Mouse (Mus musculus) embryonic facial prominence, embryonic 15.5 days (tissue): Measurements from ENCODE around the gene Vps53. TPM values are rescaled to one million over a fixed set of nuclear protein-coding genes. Genes with fewer than 3 reads are reported as not detected.
A peak's percentile ranks its signal among the peaks of the same experiment; 100 is the strongest.

Source experiments
- ATAC-seq: fragments of 200-750 bp; cut with Nextera tagmentation; 2 replicates; pipeline ENCODE4 v1.8.0; 2017; ENCODE audit warnings: low read depth, moderate TSS enrichment; ENCODE audit not compliant: insufficient number of reproducible peaks, low FRiP score, low TSS enrichment
- H3K27ac ChIP-seq: fragments of 300-500 bp; sonication (generic); replicated peaks from 2 replicates; pipeline ENCODE4 v1.5.1; 2015; ENCODE audit warnings: mild to moderate bottlenecking, inconsistent platforms
- H3K27me3 ChIP-seq: fragments of 300-500 bp; sonication (generic); 2 replicates; pipeline ENCODE4 v1.6.1; 2015; ENCODE audit warnings: inconsistent platforms
- H3K36me3 ChIP-seq: fragments of 300-500 bp; sonication (generic); 2 replicates; pipeline ENCODE4 v1.6.1; 2015; ENCODE audit warnings: mild to moderate bottlenecking, inconsistent platforms
- H3K4me1 ChIP-seq: fragments of 300-500 bp; sonication (generic); 2 replicates; pipeline ENCODE4 v1.6.1; 2015; ENCODE audit warnings: inconsistent platforms
- H3K4me2 ChIP-seq: fragments of 300-500 bp; sonication (generic); replicated peaks from 2 replicates; pipeline ENCODE4 v1.6.1; 2015; ENCODE audit warnings: mild to moderate bottlenecking, inconsistent platforms
- H3K4me3 ChIP-seq: fragments of 300-500 bp; sonication (generic); replicated peaks from 2 replicates; pipeline ENCODE4 v1.5.1; 2015; ENCODE audit warnings: mild to moderate bottlenecking, inconsistent platforms
- H3K9ac ChIP-seq: fragments of 300-500 bp; sonication (generic); 2 replicates; pipeline ENCODE4 v1.6.1; 2015; ENCODE audit warnings: inconsistent platforms
- H3K9me3 ChIP-seq: fragments of 300-500 bp; sonication (generic); replicated peaks from 2 replicates; pipeline ENCODE4 v1.6.1; 2016; ENCODE audit warnings: inconsistent platforms
- WGBS: fragments of 180-500 bp; shearing (Covaris S2); methylation state at CpG from one replicate; pipeline ENCODE4 v1.1.7; 2015; 5-methylcytosine and 5-hydroxymethylcytosine counted together
- polyA plus RNA-seq: library from polyadenylated mRNA; unstranded; fragments of >200 nt; fragmentation: Nextera tagmentation; extraction: Ambion mirVana; gene quantifications from 2 replicates; pipeline ENCODE4 v1.2.1, GENCODE M21; 2015

The Vps53 gene
- polyA plus RNA-seq, 1 experiment from 2014 or later: 40.3 TPM

- H3K4me3 ChIP-seq: no peak overlapping the region
- peaks cover 18% of the 10 kb centered on the region for H3K4me1 ChIP-seq
- peaks cover 12% of the 10 kb centered on the region; the same call in 1 of the 2 replicates for H3K36me3 ChIP-seq
- no peak for ATAC-seq
- H3K9ac ChIP-seq: no peak overlapping the region
- no peaks in the 10 kb centered on the region for H3K9me3 ChIP-seq
- H3K4me2 ChIP-seq: no peak overlapping the region
- WGBS: 49% methylated on average over 4 of the region's 4 CpGs
- H3K27ac ChIP-seq: peak overlapping the region; percentile 44
- no peaks in the 10 kb centered on the region for H3K27me3 ChIP-seq
Measured at GRCm38 (mm10) chr11:76099193-76099975, 80.1 kb downstream of the Vps53 start.

DNA sequence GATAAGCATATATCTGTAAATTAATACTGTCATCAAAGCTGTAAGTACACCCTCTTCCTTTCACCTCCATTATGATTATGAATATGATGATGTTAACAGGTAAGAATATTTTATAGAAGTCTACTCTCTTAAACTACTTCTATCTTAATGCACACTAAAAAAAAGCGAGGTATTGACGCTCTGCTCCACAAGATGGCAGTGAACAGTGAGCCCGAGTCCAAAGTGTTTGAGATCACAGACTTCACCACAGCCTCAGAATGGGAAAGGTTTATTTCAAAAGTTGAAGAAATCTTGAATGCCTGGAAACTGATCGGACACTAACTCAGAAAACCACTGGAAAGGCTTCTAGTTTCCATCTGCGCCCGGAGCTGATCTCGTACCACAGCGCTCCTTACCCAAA, 85.8 kb downstream of the Vps53 start:
- no peak for ATAC-seq
- Histone ChIP-seq H3K27me3 (no peaks in the 10 kb centered on the region), H3K36me3 (peaks cover 6% of the 10 kb centered on the region; the same call in 1 of the 2 replicates), H3K9ac (no peak overlapping the region), H3K4me3 (no peak overlapping the region), H3K27ac (no peak overlapping the region), H3K9me3 (no peaks in the 10 kb centered on the region), H3K4me2 (no peak overlapping the region), H3K4me1 (no peaks in the 10 kb centered on the region)
- WGBS: 84% methylated on average over 8 of the region's 8 CpGs

DNA sequence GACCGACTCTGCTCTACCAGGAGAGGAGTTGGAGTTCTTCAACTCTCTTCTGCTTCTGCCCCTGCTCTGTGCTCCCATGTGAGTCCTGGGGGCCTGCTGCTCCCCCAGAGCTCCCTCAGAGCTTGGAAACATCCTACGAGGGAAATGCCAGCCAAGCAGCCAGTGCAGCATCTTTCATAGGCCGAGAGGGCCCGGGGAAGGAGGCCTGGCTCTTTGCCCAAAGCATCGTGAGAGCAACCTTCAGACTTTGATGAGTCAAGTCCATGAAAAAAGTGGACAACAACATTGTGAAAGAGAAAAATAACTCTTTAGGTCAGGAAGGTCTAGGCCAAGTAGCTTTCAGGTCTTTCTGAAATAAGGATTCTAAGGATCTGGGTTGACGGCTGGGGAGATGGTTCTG, 89.7 kb downstream of the Vps53 start:
- 82% methylated on average over 6 of the region's 6 CpGs for WGBS
- Histone ChIP-seq H3K27ac (no peak overlapping the region), H3K36me3 (peaks cover 10% of the 10 kb centered on the region; the same call in 1 of the 2 replicates), H3K27me3 (no peaks in the 10 kb centered on the region), H3K9me3 (no peaks in the 10 kb centered on the region), H3K9ac (no peak overlapping the region), H3K4me3 (no peak overlapping the region), H3K4me2 (no peak overlapping the region), H3K4me1 (peaks cover 5% of the 10 kb centered on the region; the same call in 1 of the 2 replicates)
- ATAC-seq: no peak

DNA sequence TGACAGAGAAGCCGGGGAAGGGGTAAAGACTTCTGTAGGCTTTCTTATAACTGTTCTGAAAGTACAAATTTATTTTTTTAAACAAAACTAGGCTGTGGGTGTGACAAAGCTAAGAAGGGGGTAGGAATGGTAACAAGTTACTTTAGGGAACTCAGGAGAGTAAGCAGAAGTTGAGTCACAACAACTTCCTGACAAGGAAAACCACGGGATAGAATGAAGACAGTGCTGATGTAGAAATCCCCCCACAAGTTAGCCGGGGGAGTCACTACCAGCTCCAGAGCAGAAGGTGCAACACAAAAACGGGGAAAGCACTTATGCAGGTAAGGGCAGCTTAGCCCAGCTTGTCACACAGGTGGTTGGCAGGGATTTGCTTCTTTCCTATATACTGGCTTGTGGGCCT, 90.9 kb downstream of the Vps53 start:
- Histone ChIP-seq H3K9ac (no peak overlapping the region), H3K9me3 (no peaks in the 10 kb centered on the region), H3K4me2 (no peak overlapping the region), H3K4me3 (no peak overlapping the region), H3K27ac (no peak overlapping the region), H3K27me3 (no peaks in the 10 kb centered on the region), H3K4me1 (peaks cover 9% of the 10 kb centered on the region; the same call in 1 of the 2 replicates), H3K36me3 (peaks cover 10% of the 10 kb centered on the region; the same call in 1 of the 2 replicates)
- 81% methylated on average over 4 of the region's 4 CpGs for WGBS
- no peak for ATAC-seq

GRCm38 (mm10) chr11:76085898-76086591, 93.4 kb downstream of the Vps53 start:
- no peak for ATAC-seq
- Histone ChIP-seq H3K9me3 (no peaks in the 10 kb centered on the region), H3K9ac (no peak overlapping the region), H3K4me1 (peaks cover 13% of the 10 kb centered on the region; the same call in 1 of the 2 replicates), H3K36me3 (peaks cover 21% of the 10 kb centered on the region; the same call in 1 of the 2 replicates), H3K27me3 (no peaks in the 10 kb centered on the region), H3K27ac (no peak overlapping the region), H3K4me3 (no peak overlapping the region), H3K4me2 (no peak overlapping the region)
- 70% methylated on average over 5 of the region's 5 CpGs for WGBS

- 88% methylated on average over 1 of the region's 1 CpGs for WGBS
- H3K27me3 ChIP-seq: no peaks in the 10 kb centered on the region
- no peak overlapping the region for H3K4me2 ChIP-seq
- no peak overlapping the region for H3K4me3 ChIP-seq
- H3K27ac ChIP-seq: no peak overlapping the region; the same call in 1 of the 2 replicates
- no peak overlapping the region for H3K9ac ChIP-seq
- H3K9me3 ChIP-seq: no peaks in the 10 kb centered on the region
- no peak for ATAC-seq
- peaks cover 13% of the 10 kb centered on the region; the same call in 1 of the 2 replicates for H3K4me1 ChIP-seq
- peaks cover 31% of the 10 kb centered on the region for H3K36me3 ChIP-seq
Measured at GRCm38 (mm10) chr11:76084943-76085342, 94.5 kb downstream of the Vps53 start.

DNA sequence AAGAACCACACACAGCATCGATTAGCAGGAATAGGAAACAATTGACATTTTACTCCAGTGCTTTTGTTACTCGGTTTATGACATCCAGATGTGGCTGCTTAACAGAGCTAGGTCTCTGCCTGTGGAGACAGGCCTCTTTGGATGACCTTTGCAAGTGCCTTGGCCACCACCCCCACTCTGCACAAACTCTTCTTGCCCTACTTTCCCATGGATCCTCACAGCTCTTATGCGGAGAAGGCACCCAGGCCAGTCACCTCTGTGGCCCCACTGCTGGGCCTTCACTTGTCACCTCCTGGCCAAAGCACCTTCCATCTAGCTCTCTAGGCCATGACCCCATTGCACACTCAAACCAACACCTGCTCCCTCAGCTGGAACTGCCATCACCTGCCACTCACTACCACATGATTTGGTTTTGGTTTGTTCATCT, 95.5 kb downstream of the Vps53 start:
- Histone ChIP-seq H3K36me3 (peaks cover 41% of the 10 kb centered on the region), H3K4me3 (no peak overlapping the region), H3K4me2 (no peak overlapping the region), H3K9me3 (no peaks in the 10 kb centered on the region), H3K9ac (no peak overlapping the region), H3K4me1 (peaks cover 13% of the 10 kb centered on the region; the same call in 1 of the 2 replicates), H3K27me3 (no peaks in the 10 kb centered on the region), H3K27ac (no peak overlapping the region)
- WGBS: 42% methylated on average over 3 of the region's 3 CpGs
- ATAC-seq: peak; percentile 62; the same call in 1 of the 2 replicates

DNA sequence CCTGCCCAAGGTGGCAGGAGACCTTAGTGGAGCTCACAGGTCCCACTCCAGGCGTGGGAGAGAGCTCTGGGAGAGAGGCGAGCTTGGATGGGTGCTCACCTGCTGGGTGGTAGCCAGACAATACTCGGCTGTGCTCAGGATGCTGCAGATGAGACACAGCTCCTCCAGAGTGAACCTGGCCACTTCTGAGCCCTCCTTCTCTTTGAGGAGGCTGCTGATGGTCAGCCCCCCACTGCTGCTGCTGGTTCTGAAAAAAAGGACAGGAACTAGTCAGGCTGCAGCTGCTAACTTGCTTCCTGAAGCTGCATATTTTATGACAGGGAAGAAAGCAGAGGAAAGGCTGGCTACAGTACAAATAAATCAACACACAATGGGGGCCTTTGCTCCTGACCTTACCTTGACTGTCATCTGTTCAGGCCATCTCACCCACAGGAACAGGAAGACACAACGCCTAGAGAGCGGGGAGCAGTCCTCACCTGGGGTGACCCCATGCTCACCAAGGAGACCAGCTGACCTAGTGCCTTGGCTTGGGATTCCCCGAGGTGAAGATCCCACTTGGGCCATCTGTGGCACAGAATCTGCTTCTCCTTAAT, 98.3 kb downstream of the Vps53 start:
- Histone ChIP-seq H3K27me3 (no peaks in the 10 kb centered on the region), H3K4me1 (peaks cover 8% of the 10 kb centered on the region; the same call in 1 of the 2 replicates), H3K4me2 (no peak overlapping the region), H3K9me3 (no peaks in the 10 kb centered on the region), H3K27ac (no peak overlapping the region; the same call in 1 of the 2 replicates), H3K36me3 (peaks cover 48% of the 10 kb centered on the region), H3K4me3 (no peak overlapping the region), H3K9ac (no peak overlapping the region)
- WGBS: 87% methylated on average over 6 of the region's 6 CpGs
- ATAC-seq: no peak

- Histone ChIP-seq H3K4me2 (no peak overlapping the region), H3K27me3 (no peaks in the 10 kb centered on the region), H3K27ac (no peak overlapping the region), H3K9me3 (no peaks in the 10 kb centered on the region), H3K4me3 (no peak overlapping the region), H3K9ac (no peak overlapping the region), H3K4me1 (peaks cover 12% of the 10 kb centered on the region; the same call in 1 of the 2 replicates), H3K36me3 (peaks cover 48% of the 10 kb centered on the region)
- ATAC-seq: no peak
- 68% methylated on average over 2 of the region's 2 CpGs for WGBS
Measured at GRCm38 (mm10) chr11:76080293-76080692, 99.2 kb downstream of the Vps53 start.

- H3K4me1 ChIP-seq: peaks cover 19% of the 10 kb centered on the region
- H3K36me3 ChIP-seq: peaks cover 45% of the 10 kb centered on the region
- no peaks in the 10 kb centered on the region for H3K27me3 ChIP-seq
- H3K4me3 ChIP-seq: no peak overlapping the region
- no peak for ATAC-seq
- H3K27ac ChIP-seq: no peak overlapping the region
- no peak overlapping the region for H3K9ac ChIP-seq
- 89% methylated on average over 6 of the region's 6 CpGs for WGBS
- no peak overlapping the region for H3K4me2 ChIP-seq
- H3K9me3 ChIP-seq: no peaks in the 10 kb centered on the region
Measured at GRCm38 (mm10) chr11:76077341-76077740, 102.1 kb downstream of the Vps53 start.
